Mouse (Mus musculus) cortical plate, adult 2 months (tissue): ENCODE measurements around the gene Vnn3. TPM values are rescaled to one million over a fixed set of nuclear protein-coding genes. Genes with fewer than 3 reads are reported as not detected.
A peak's percentile ranks its signal among the peaks of the same experiment; 100 is the strongest.

Experiments
- H3K27ac ChIP-seq: fragments of 200-500 bp; 2 replicates; pipeline ENCODE4 v1.5.1; 2012; ENCODE audit warnings: low read length, control low read depth, inconsistent platforms; ENCODE audit not compliant: insufficient read depth
- H3K4me1 ChIP-seq: fragments of 200-500 bp; 2 replicates; pipeline ENCODE4 v1.6.1; 2011; ENCODE audit warnings: low read length; ENCODE audit not compliant: control insufficient read depth, insufficient read depth
- H3K4me3 ChIP-seq: fragments of 200-500 bp; 2 replicates; pipeline ENCODE4 v1.5.1; 2011; ENCODE audit warnings: mild to moderate bottlenecking, low read length, control low read depth; ENCODE audit not compliant: insufficient read depth
- CTCF ChIP-seq: fragments of 200-500 bp; IDR thresholded peaks from 2 replicates; pipeline ENCODE4 v1.5.1; 2011; ENCODE audit warnings: mild to moderate bottlenecking, control low read depth, low read length; ENCODE audit not compliant: insufficient read depth; ENCODE audit errors: extremely low read depth
- POLR2A ChIP-seq: fragments of 200-500 bp; IDR thresholded peaks from 2 replicates; pipeline ENCODE4 v1.6.1; 2011; ENCODE audit warnings: mild to moderate bottlenecking, low read length, control low read depth; ENCODE audit not compliant: insufficient read depth; ENCODE audit errors: extremely low read depth
- polyA plus RNA-seq: library from polyadenylated mRNA; depleted of rRNA; stranded (reverse); fragments of >200 nt; gene quantifications from 2 replicates; pipeline ENCODE4 v1.2.3, GENCODE M21; 2012; rRNA removed

The Vnn3 gene
- polyA plus RNA-seq, result 0.09 TPM in 1 of 2 replicates, not detected in the other

DNA sequence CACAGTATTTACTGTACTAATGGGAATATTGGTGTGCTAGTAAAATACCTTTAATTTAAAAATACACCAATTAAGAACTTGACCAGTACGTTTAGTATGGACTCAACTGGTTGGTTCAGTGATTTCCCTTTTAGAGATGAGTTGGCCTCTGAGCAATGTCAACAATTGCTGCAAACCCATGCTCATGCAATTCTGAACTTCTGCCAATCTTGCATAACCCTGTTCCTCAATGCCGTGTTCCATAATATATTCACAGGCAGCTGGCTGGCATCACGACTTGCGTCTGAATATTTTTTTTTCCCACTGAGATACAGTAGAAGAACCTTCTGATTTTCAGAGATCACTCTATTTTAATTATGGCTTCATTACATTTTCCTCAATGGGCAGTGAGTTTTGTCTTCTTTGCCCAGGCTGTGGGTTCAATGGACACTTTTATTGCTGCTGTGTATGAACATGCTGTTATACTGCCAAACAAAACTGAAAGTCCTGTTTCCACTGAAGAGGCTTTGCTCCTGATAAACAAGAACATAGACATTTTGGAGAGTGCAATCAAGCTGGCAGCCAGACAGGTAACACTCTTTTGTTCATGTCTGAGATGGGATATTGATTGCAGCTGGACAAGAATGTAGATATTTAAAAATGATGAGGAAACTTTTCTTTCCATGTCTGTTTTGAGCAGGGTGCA lies at the start of gene Vnn3:
Gene Vnn3, plus strand, starts transcription at position 235 of the 685 bp plus-strand sequence.
- H3K27ac ChIP-seq, result no peak within 1 kb of the TSS
- no peak within 1 kb of the TSS for H3K4me3 ChIP-seq
- no peaks in the 10 kb centered on the region for H3K4me1 ChIP-seq
- TF ChIP-seq POLR2A (no peak), CTCF (no peak)

DNA sequence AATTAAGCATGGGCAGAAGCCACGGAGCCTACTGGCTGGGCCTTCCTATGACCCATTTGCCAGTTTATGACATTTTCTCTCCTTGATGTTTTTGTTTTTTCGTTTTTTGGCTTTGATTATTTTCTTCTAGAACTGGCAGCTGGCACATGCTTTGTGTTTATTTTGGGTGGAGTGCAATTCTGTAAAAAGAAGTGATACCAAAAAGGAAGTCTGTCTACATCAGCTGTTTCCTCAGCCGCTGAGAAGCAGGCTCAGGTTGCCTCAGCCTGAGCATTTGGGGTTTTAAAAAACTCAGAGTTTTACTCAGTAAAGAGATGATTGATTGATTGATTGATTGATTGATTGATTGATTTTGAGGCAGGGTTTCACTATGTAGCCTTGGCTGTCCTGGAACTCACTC lies 48.4 kb upstream of the Vnn3 start:
- no peak overlapping the region for H3K4me3 ChIP-seq
- no peak overlapping the region for H3K27ac ChIP-seq
- no peak for TF ChIP-seq POLR2A
- no peak for TF ChIP-seq CTCF
- H3K4me1 ChIP-seq, result peaks cover 3% of the 10 kb centered on the region

DNA sequence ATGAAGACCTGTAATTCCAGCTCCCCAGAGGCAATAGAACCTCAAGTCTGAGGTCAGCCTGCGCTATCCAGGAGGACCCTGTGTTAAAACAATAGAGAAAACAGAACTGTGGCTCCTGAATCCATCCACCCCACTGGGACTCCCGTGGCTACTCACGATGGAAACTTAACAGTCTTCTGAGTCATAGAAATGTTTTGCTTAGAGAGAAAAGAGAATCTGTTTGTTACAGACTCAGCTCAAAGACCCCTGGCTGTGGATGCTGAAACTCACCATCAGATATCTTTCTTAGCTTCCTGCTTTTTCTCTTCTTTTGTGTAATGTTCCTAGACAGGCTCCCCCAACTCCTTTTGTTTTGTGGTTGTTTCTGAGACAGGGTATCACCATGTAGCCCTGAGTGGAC lies 46.6 kb upstream of the Vnn3 start:
- TF ChIP-seq CTCF (no peak), POLR2A (no peak)
- Histone ChIP-seq H3K27ac (no peak overlapping the region), H3K4me1 (peaks cover 2% of the 10 kb centered on the region; the same call in 1 of the 2 replicates), H3K4me3 (no peak overlapping the region)

DNA sequence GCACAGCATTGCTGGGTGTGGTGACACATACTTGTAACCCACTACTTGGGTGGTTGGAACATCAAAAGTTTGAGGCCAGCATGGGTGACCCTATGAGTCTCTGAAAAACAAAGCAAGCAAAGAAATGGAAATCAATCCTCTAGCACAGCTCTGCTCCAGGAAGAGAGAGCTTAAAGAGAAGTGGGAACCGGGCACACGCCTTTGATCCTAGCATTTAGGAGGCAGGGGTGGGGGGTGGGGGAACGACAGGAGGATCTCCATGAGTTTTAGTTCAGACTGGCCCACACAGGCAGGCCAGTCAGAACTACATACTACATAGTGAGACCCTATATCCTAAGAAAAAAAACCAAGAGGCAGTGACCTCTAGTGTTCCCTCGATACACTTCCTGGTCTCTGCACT lies 45.1 kb upstream of the Vnn3 start:
- peaks cover 2% of the 10 kb centered on the region; the same call in 1 of the 2 replicates for H3K4me1 ChIP-seq
- TF ChIP-seq CTCF, result no peak
- no peak for TF ChIP-seq POLR2A
- H3K27ac ChIP-seq, result no peak overlapping the region
- H3K4me3 ChIP-seq, result no peak overlapping the region

DNA sequence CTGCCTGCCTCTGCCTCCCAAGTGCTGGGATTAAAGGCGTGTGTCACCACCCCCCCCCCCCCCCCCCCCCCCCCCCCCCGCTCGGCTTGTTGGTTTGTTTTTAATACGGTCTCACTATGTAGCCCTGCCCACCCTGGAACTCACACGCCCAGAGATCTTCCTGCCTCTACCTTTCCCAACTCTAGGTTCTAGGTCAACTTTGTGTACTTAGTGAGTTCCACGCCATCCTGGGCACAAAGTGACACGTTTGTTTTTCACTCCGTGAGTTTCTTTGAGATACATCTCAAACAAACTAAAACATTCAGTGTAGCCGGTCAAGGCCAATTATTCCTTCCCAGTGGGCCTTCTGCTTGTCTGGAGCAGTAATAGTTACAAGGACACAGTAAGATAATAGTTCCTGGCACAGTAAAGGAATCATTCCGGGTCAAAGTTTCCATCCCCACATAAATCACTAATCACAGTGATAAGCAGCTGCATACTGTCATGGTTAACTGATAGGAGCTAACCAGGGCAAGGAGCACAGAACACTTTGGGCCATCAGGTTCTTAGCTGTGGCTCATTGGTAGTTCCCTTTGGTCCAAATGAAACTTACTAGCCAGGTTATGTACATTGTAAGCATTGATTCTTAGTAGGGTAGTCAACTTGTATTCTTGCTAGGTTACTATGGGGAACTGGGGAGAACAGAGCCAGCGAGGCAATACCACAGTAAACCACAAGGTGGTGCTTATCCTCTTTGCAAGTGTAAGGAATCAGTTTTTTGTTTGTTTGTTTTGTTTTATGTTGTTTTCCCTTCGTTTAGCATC lies 39.4 kb upstream of the Vnn3 start:
- H3K4me3 ChIP-seq, result no peak overlapping the region
- TF ChIP-seq POLR2A (no peak), CTCF (peak; percentile 73)
- H3K4me1 ChIP-seq, result no peaks in the 10 kb centered on the region
- no peak overlapping the region for H3K27ac ChIP-seq

DNA sequence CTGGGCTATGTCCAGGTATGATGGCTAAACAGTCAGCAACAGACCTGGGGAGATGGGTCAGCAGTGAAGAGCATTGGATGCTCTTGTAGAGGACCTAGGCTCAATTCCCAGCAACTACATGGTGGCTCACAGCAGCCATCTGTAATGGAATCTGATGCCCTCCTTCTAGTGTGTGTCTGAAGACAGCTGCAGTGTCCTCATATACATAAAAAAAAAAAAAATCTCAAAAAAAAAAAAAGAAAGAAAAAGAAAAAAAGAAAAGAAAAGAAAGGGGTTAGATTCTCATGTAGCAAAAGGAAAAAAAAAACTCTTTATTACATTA lies 38.9 kb upstream of the Vnn3 start:
- no peak overlapping the region for H3K27ac ChIP-seq
- TF ChIP-seq POLR2A (no peak), CTCF (no peak)
- no peak overlapping the region for H3K4me3 ChIP-seq
- no peaks in the 10 kb centered on the region for H3K4me1 ChIP-seq

DNA sequence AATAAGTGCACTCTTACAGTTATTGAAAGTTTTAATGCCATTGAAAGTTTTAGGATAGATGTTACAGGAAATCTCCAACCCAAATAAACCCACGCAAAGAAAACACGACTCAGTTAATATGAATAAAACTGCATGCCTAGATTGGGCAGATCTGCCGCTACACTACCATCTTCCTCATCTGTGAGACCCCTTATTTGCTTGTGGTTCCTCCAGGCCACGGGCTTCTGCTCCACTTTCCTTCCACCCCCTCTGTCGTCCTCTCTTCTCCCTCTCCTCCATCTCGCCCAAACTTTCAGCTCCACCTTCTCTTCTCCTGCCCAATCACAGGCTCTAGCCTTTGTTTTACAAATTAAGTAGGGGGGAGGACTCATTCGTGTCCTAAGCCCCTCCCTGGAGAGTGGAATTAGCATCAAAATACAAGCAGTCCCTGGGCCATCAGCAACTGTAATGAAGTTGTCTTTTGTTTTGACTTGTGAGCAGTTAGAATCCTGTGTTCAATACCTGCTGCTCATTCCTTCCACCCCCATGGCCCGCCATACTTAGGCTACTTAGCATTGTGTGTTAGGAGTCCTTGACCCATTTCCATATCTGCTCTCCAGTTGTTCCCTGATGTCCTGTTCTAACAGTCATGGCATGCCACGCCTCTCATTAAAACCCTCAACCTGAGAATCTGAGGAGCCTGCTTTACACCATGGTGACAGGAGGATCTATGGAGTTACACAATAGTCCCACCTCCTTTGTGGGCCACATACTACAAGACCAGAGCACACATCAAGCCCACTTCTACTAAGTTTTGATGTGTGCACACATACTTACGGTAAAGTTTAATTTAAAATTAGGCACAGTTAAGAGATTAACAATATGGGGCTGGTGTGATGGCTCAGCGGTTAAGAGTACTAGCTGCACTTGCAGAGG lies 38.2 kb upstream of the Vnn3 start:
- Histone ChIP-seq H3K4me3 (no peak overlapping the region), H3K27ac (no peak overlapping the region), H3K4me1 (no peaks in the 10 kb centered on the region)
- TF ChIP-seq POLR2A, result no peak
- no peak for TF ChIP-seq CTCF

DNA sequence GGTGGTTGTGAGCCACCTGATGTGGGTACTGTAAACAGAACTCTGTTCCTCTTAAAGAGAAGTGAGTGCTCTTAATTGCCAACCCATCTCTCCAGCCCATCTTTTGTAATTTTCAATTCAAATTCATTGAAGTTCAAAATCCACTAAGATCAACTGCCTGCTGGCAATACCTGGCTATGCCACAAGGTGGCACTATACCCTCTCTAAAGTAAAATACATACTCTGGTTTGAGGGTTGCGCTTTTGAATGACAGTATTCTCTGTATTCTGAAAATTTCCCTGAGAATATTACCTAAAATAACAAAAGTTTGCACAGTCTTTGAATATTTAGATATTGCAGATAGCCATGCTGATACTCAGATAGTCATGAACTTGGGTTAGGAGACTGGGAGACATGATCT lies 36.1 kb upstream of the Vnn3 start:
- no peak overlapping the region for H3K4me3 ChIP-seq
- TF ChIP-seq CTCF (peak; percentile 57; the same call in 1 of the 2 replicates), POLR2A (no peak)
- H3K4me1 ChIP-seq, result no peaks in the 10 kb centered on the region
- no peak overlapping the region for H3K27ac ChIP-seq

DNA sequence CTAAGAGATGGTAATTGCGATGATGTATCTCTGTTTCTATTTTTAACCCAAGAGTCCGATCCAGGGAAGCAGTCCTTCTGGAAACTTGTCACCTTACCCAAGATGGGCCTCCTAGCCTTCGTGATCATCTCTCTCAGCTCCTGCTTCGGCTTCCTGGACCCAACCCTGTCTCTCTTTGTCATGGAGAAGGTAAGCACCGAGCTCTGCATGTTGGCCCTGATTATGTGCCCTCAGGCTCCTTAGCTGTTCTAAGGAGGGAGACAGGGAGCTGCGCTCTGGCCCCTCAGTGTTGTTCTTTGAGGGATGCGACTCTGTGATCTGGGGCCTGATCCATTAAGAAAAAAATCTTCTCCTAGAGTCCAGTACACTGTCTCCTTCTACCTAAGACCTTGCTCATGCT lies 35.0 kb upstream of the Vnn3 start:
- Histone ChIP-seq H3K4me3 (no peak overlapping the region), H3K27ac (no peak overlapping the region), H3K4me1 (no peaks in the 10 kb centered on the region)
- TF ChIP-seq POLR2A, result no peak
